Mouse (Mus musculus) gonadal fat pad, adult 2 months (tissue): ENCODE data around the gene Gm11111. TPM values are rescaled to one million over a fixed set of nuclear protein-coding genes. Genes with fewer than 3 reads are reported as not detected.
"Not testable (repeated sequence)": the region's sequence is repeated elsewhere in the genome, so short reads cannot be mapped to it uniquely, and the experiment has no call there.

ENCODE experiments used
- DNase-seq: peaks from one replicate; pipeline ENCODE4 v3.0.0-alpha.2; 2012; ENCODE audit warnings: low read depth
- polyA plus RNA-seq: library from polyadenylated mRNA; depleted of rRNA; stranded (reverse); fragments of >200 nt; gene quantifications from 2 replicates; pipeline ENCODE4 v1.2.3, GENCODE M21; 2012; rRNA removed

Gm11111 gene
- polyA plus RNA-seq: not detected in 2 replicates

GRCm38 (mm10) chr5:98552395-98552794 is at the start of gene Gm11111:
Gene Gm11111, plus strand, starts transcription at chr5:98552695.
- no peak for DNase-seq

- DNase-seq: no peak
Observed at GRCm38 (mm10) chr5:98516214-98516613, 36.3 kb upstream of the Gm11111 start.

- DNase-seq: no peak
Observed at GRCm38 (mm10) chr5:98520118-98520517, 32.4 kb upstream of the Gm11111 start.

GRCm38 (mm10) chr5:98522270-98522977 is 30.1 kb upstream of the Gm11111 start:
- no peak for DNase-seq

GRCm38 (mm10) chr5:98523050-98523449 is 29.4 kb upstream of the Gm11111 start:
- no peak for DNase-seq

- no peak for DNase-seq
Observed at GRCm38 (mm10) chr5:98523783-98524182, 28.7 kb upstream of the Gm11111 start.

- DNase-seq: no peak
Observed at GRCm38 (mm10) chr5:98541333-98541732, 11.2 kb upstream of the Gm11111 start.

- DNase-seq: no peak
Observed at GRCm38 (mm10) chr5:98550285-98550684, 2.2 kb upstream of the Gm11111 start.

GRCm38 (mm10) chr5:98550873-98551272 is 1.6 kb upstream of the Gm11111 start:
- no peak for DNase-seq

GRCm38 (mm10) chr5:98552811-98553601 is 511 bp downstream of the Gm11111 start:
- no peak for DNase-seq

GRCm38 (mm10) chr5:98561301-98561700 is 8.8 kb downstream of the Gm11111 start:
- DNase-seq: no peak

- no peak for DNase-seq
Observed at GRCm38 (mm10) chr5:98562806-98563205, 10.3 kb downstream of the Gm11111 start.

GRCm38 (mm10) chr5:98563801-98564200 is 11.3 kb downstream of the Gm11111 start:
- DNase-seq: no peak

GRCm38 (mm10) chr5:98566461-98567193 is 14.1 kb downstream of the Gm11111 start:
- DNase-seq: no peak

GRCm38 (mm10) chr5:98568481-98568880 is 16.0 kb downstream of the Gm11111 start:
- no peak for DNase-seq

- no peak for DNase-seq
Observed at GRCm38 (mm10) chr5:98569029-98569513, 16.6 kb downstream of the Gm11111 start.

- DNase-seq: no peak
Observed at GRCm38 (mm10) chr5:98572392-98572791, 19.9 kb downstream of the Gm11111 start.

GRCm38 (mm10) chr5:98574711-98575470 is 22.4 kb downstream of the Gm11111 start:
- DNase-seq: no peak

- DNase-seq: no peak
Observed at GRCm38 (mm10) chr5:98575471-98575834, 23.0 kb downstream of the Gm11111 start.

- not testable (repeated sequence) for DNase-seq
Observed at GRCm38 (mm10) chr5:98576538-98576937, 24.0 kb downstream of the Gm11111 start.

- no peak for DNase-seq
Observed at GRCm38 (mm10) chr5:98578398-98578797, 25.9 kb downstream of the Gm11111 start.
